Mouse (Mus musculus): ENCODE results near the gene Vstm5. TPM values are rescaled to one million over a fixed set of nuclear protein-coding genes. Genes with fewer than 3 reads are reported as not detected.

Vstm5 gene
- total and polyA plus RNA-seq, 3 experiments: not detected

DNA sequence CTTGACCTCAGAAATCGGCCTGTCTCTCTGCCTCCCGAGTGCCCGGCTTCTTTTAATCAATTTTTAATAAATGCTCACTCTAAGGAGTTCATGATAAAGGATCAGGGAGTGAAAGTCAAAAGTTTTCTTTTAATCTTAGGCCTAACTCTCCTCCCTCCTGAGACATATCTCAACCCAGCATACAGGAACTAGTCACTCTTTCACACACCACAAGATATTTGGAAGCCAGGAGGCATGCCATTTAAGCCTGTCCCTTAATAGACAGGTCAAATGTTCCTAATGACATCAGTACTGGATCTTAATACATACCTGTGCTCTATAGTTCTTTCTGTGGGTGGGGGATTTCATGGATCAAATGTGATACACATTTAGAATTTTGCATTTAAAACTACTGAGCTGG lies 39.5 kb downstream of the Vstm5 start:
- ATAC-seq (ENCODE audit: extremely low read depth, insufficient number of reproducible peaks, low FRiP score, poor library complexity, severe bottlenecking) (no peak), DNase-seq (ENCODE audit: low spot score) (no peak)
- H3K27me3 ChIP-seq (ENCODE audit: insufficient read depth, low read length): no peaks in the 10 kb centered on the region
- H3K36me3 ChIP-seq (replicated peaks): peaks cover 52% of the 10 kb centered on the region
- peaks cover 35% of the 10 kb centered on the region for H3K4me1 ChIP-seq (ENCODE audit: insufficient read depth, low read depth, low read length)
- H3K4me3 ChIP-seq (ENCODE audit: low read depth, low read length): peak overlapping the region; percentile 45; the same call in 1 of the 2 replicates
- TF ChIP-seq CTCF (IDR thresholded peaks at IDR 0.05; ENCODE audit: low read depth, low read length) (no peak), POLR2AphosphoS5 (IDR thresholded peaks at IDR 0.05; ENCODE audit: insufficient replicate concordance, low read depth, low read length) (no peak), GATA1 (IDR thresholded peaks at IDR 0.05; ENCODE audit: borderline replicate concordance, low read length) (no peak), TAL1 (conservative IDR thresholded peaks at IDR 0.05; ENCODE audit: low read depth, low read length) (no peak)
- no peaks in the 10 kb centered on the region for H3K9me3 ChIP-seq (replicated peaks)

- DNase-seq (ENCODE audit: low spot score) (peak; percentile 37), ATAC-seq (ENCODE audit: extremely low read depth, insufficient number of reproducible peaks, low FRiP score, poor library complexity, severe bottlenecking) (0 out of 2 replicates have a peak, but pooled peaks have one; percentile 2)
- H3K36me3 ChIP-seq (replicated peaks): peaks cover 45% of the 10 kb centered on the region
- TF ChIP-seq TAL1 (conservative IDR thresholded peaks at IDR 0.05; ENCODE audit: low read depth, low read length): no peak
- no peak for TF ChIP-seq POLR2AphosphoS5 (IDR thresholded peaks at IDR 0.05; ENCODE audit: insufficient replicate concordance, low read depth, low read length)
- no peak for TF ChIP-seq CTCF (IDR thresholded peaks at IDR 0.05; ENCODE audit: low read depth, low read length)
- no peak for TF ChIP-seq GATA1 (IDR thresholded peaks at IDR 0.05; ENCODE audit: borderline replicate concordance, low read length)
- no peak for TF ChIP-seq GATA2 (IDR thresholded peaks at IDR 0.05; ENCODE audit: borderline replicate concordance, low read depth, low read length)
- H3K4me1 ChIP-seq (ENCODE audit: insufficient read depth, low read depth, low read length): peaks cover 35% of the 10 kb centered on the region
- no peaks in the 10 kb centered on the region for H3K27me3 ChIP-seq (ENCODE audit: insufficient read depth, low read length)
- H3K9me3 ChIP-seq (replicated peaks): no peaks in the 10 kb centered on the region
- H3K4me3 ChIP-seq (ENCODE audit: low read depth, low read length): peak overlapping the region; percentile 84
Measured at GRCm38 (mm10) chr9:15279139-15279648, 40.3 kb downstream of the Vstm5 start.

GRCm38 (mm10) chr9:15279649-15280490 lies 41.0 kb downstream of the Vstm5 start, which contains the start of gene Med17:
Gene Med17, minus strand, starts transcription at chr9:15279931.
- H3K27me3 ChIP-seq (ENCODE audit: insufficient read depth, low read length): no peaks in the 10 kb centered on the region
- peak within 1 kb of the TSS; percentile 84 for H3K4me3 ChIP-seq (ENCODE audit: low read depth, low read length)
- TF ChIP-seq TAL1 (conservative IDR thresholded peaks at IDR 0.05; ENCODE audit: low read depth, low read length): no peak
- TF ChIP-seq GATA2 (IDR thresholded peaks at IDR 0.05; ENCODE audit: borderline replicate concordance, low read depth, low read length): no peak
- no peak for TF ChIP-seq POLR2AphosphoS5 (IDR thresholded peaks at IDR 0.05; ENCODE audit: insufficient replicate concordance, low read depth, low read length)
- no peak for TF ChIP-seq CTCF (IDR thresholded peaks at IDR 0.05; ENCODE audit: low read depth, low read length)
- TF ChIP-seq GATA1 (IDR thresholded peaks at IDR 0.05; ENCODE audit: borderline replicate concordance, low read length): no peak
- no peaks in the 10 kb centered on the region for H3K9me3 ChIP-seq (replicated peaks)
- peaks cover 35% of the 10 kb centered on the region for H3K4me1 ChIP-seq (ENCODE audit: insufficient read depth, low read depth, low read length)
- DNase-seq (ENCODE audit: low spot score) (peak; percentile 87), ATAC-seq (ENCODE audit: extremely low read depth, insufficient number of reproducible peaks, low FRiP score, poor library complexity, severe bottlenecking) (peak; percentile 95)
- peaks cover 40% of the 10 kb centered on the region for H3K36me3 ChIP-seq (replicated peaks)

GRCm38 (mm10) chr9:15280491-15280879 lies 41.6 kb downstream of the Vstm5 start:
- Histone ChIP-seq H3K4me3 (ENCODE audit: low read depth, low read length) (peak overlapping the region; percentile 84), H3K36me3 (replicated peaks) (peaks cover 37% of the 10 kb centered on the region), H3K27me3 (ENCODE audit: insufficient read depth, low read length) (no peaks in the 10 kb centered on the region), H3K9me3 (replicated peaks) (no peaks in the 10 kb centered on the region), H3K4me1 (ENCODE audit: insufficient read depth, low read depth, low read length) (peaks cover 37% of the 10 kb centered on the region)
- no peak for TF ChIP-seq CTCF (IDR thresholded peaks at IDR 0.05; ENCODE audit: low read depth, low read length)
- no peak for TF ChIP-seq GATA1 (IDR thresholded peaks at IDR 0.05; ENCODE audit: borderline replicate concordance, low read length)
- no peak for TF ChIP-seq GATA2 (IDR thresholded peaks at IDR 0.05; ENCODE audit: borderline replicate concordance, low read depth, low read length)
- TF ChIP-seq TAL1 (conservative IDR thresholded peaks at IDR 0.05; ENCODE audit: low read depth, low read length): no peak; the same call in 1 of the 2 replicates
- TF ChIP-seq POLR2AphosphoS5 (IDR thresholded peaks at IDR 0.05; ENCODE audit: insufficient replicate concordance, low read depth, low read length): no peak
- ATAC-seq (ENCODE audit: extremely low read depth, insufficient number of reproducible peaks, low FRiP score, poor library complexity, severe bottlenecking): no peak
- no peak for DNase-seq (ENCODE audit: low spot score)

- TF ChIP-seq CTCF (IDR thresholded peaks at IDR 0.05; ENCODE audit: low read depth, low read length) (no peak), TAL1 (conservative IDR thresholded peaks at IDR 0.05; ENCODE audit: low read depth, low read length) (no peak), GATA1 (IDR thresholded peaks at IDR 0.05; ENCODE audit: borderline replicate concordance, low read length) (no peak), GATA2 (IDR thresholded peaks at IDR 0.05; ENCODE audit: borderline replicate concordance, low read depth, low read length) (no peak), POLR2AphosphoS5 (IDR thresholded peaks at IDR 0.05; ENCODE audit: insufficient replicate concordance, low read depth, low read length) (no peak)
- DNase-seq (ENCODE audit: low spot score) (no peak), ATAC-seq (ENCODE audit: extremely low read depth, insufficient number of reproducible peaks, low FRiP score, poor library complexity, severe bottlenecking) (no peak)
- H3K27me3 ChIP-seq (ENCODE audit: insufficient read depth, low read length): no peaks in the 10 kb centered on the region
- no peaks in the 10 kb centered on the region for H3K9me3 ChIP-seq (replicated peaks)
- peaks cover 33% of the 10 kb centered on the region for H3K36me3 ChIP-seq (replicated peaks)
- H3K4me1 ChIP-seq (ENCODE audit: insufficient read depth, low read depth, low read length): peaks cover 42% of the 10 kb centered on the region
- H3K4me3 ChIP-seq (ENCODE audit: low read depth, low read length): no peak overlapping the region
Measured at GRCm38 (mm10) chr9:15285443-15285842, 46.6 kb downstream of the Vstm5 start.

GRCm38 (mm10) chr9:15287846-15288245 lies 49.0 kb downstream of the Vstm5 start:
- no peaks in the 10 kb centered on the region for H3K27me3 ChIP-seq (ENCODE audit: insufficient read depth, low read length)
- no peak overlapping the region for H3K4me3 ChIP-seq (ENCODE audit: low read depth, low read length)
- TF ChIP-seq GATA2 (IDR thresholded peaks at IDR 0.05; ENCODE audit: borderline replicate concordance, low read depth, low read length): no peak
- no peak for TF ChIP-seq GATA1 (IDR thresholded peaks at IDR 0.05; ENCODE audit: borderline replicate concordance, low read length)
- TF ChIP-seq CTCF (IDR thresholded peaks at IDR 0.05; ENCODE audit: low read depth, low read length): no peak
- TF ChIP-seq TAL1 (conservative IDR thresholded peaks at IDR 0.05; ENCODE audit: low read depth, low read length): no peak
- no peak for TF ChIP-seq POLR2AphosphoS5 (IDR thresholded peaks at IDR 0.05; ENCODE audit: insufficient replicate concordance, low read depth, low read length)
- no peaks in the 10 kb centered on the region for H3K9me3 ChIP-seq (replicated peaks)
- H3K36me3 ChIP-seq (replicated peaks): peaks cover 34% of the 10 kb centered on the region
- DNase-seq (ENCODE audit: low spot score) (no peak), ATAC-seq (ENCODE audit: extremely low read depth, insufficient number of reproducible peaks, low FRiP score, poor library complexity, severe bottlenecking) (no peak)
- H3K4me1 ChIP-seq (ENCODE audit: insufficient read depth, low read depth, low read length): peaks cover 30% of the 10 kb centered on the region
